Mouse (Mus musculus) small intestine, adult 2 months (tissue): Measurements from ENCODE around the gene Gan.

Experiments
- CTCF ChIP-seq: fragments of 200-500 bp; IDR thresholded peaks from 2 replicates; pipeline ENCODE4 v1.5.1; 2012; ENCODE audit warnings: low read depth, mild to moderate bottlenecking, control low read depth, inconsistent platforms, low read length, moderate library complexity, mixed read lengths; ENCODE audit not compliant: insufficient replicate concordance, insufficient read length; ENCODE audit errors: extremely low read depth
- POLR2A ChIP-seq: fragments of 200-500 bp; IDR thresholded peaks from 2 replicates; pipeline ENCODE4 v1.6.1; 2012; ENCODE audit warnings: low read depth, mild to moderate bottlenecking, control low read depth, inconsistent platforms, low read length, moderate library complexity

- TF ChIP-seq CTCF (no peak), POLR2A (no peak)
These were observed 64.5 kb downstream of the Gan start for GRCm38 (mm10) chr8:117222396-117222795.
